Mouse (Mus musculus) myocyte (in vitro differentiated cells): ENCODE results near the gene Elavl2. TPM values are rescaled to one million over a fixed set of nuclear protein-coding genes. Genes with fewer than 3 reads are reported as not detected.
"Not testable (repeated sequence)": the region's sequence is repeated elsewhere in the genome, so short reads cannot be mapped to it uniquely, and the experiment has no call there.

Experiments used
- H3K27me3 ChIP-seq: one replicate; pipeline ENCODE4 v1.6.1; 2011; ENCODE audit not compliant: control insufficient read depth, insufficient read depth, insufficient read length
- H3K36me3 ChIP-seq: one replicate; pipeline ENCODE4 v1.6.1; 2011; ENCODE audit not compliant: control insufficient read depth, insufficient read depth
- H3K4me2 ChIP-seq: one replicate; pipeline ENCODE4 v1.6.1; 2011; ENCODE audit warnings: low read depth, control low read depth
- H3K4me3 ChIP-seq: one replicate; pipeline ENCODE4 v1.5.1; 2011; ENCODE audit warnings: mild to moderate bottlenecking, control low read depth, moderate library complexity
- H3K79me2 ChIP-seq: one replicate; pipeline ENCODE4 v1.6.1; 2011; ENCODE audit not compliant: control insufficient read depth, insufficient read depth
- H3ac ChIP-seq: one replicate; pipeline ENCODE4 v1.6.1; 2011; ENCODE audit not compliant: control insufficient read depth, insufficient read length
- CEBPB ChIP-seq: IDR thresholded peaks from 2 replicates; pipeline ENCODE4 v1.6.1; 2011; ENCODE audit warnings: mild to moderate bottlenecking, moderate library complexity; ENCODE audit not compliant: poor library complexity, insufficient read depth, severe bottlenecking
- E2F4 ChIP-seq: IDR thresholded peaks from one replicate; pipeline ENCODE4 v1.6.1; 2011; ENCODE audit warnings: mild to moderate bottlenecking, control low read depth, moderate library complexity; ENCODE audit not compliant: insufficient read depth
- MAX ChIP-seq: IDR thresholded peaks from one replicate; pipeline ENCODE4 v1.6.1; 2011; ENCODE audit warnings: low read depth, mild to moderate bottlenecking, control low read depth
- MYOD1 ChIP-seq, 3 experiments: IDR thresholded peaks; one replicate each; pipeline ENCODE4 v1.6.1; 2011; ENCODE audit warnings: control low read depth in 2 of 3, low read depth in 2 of 3, mild to moderate bottlenecking in 2 of 3, moderate library complexity in 1 of 3; ENCODE audit not compliant: insufficient read length in 2 of 3, control insufficient read depth in 1 of 3
- MYOG ChIP-seq, 3 experiments: IDR thresholded peaks; one replicate each; pipeline ENCODE4 v1.6.1; 2011; ENCODE audit warnings: control low read depth in 2 of 3, low read depth in 2 of 3, mild to moderate bottlenecking in 2 of 3; ENCODE audit not compliant: insufficient read length in 2 of 3, control insufficient read depth in 1 of 3, insufficient read depth in 1 of 3
- POLR2A ChIP-seq: IDR thresholded peaks from one replicate; pipeline ENCODE4 v1.6.1; 2011; ENCODE audit warnings: low read depth, mild to moderate bottlenecking, control low read depth, moderate library complexity; ENCODE audit not compliant: insufficient read length
- POLR2AphosphoS2 ChIP-seq: IDR thresholded peaks from one replicate; pipeline ENCODE4 v1.6.1; 2011; ENCODE audit warnings: low read depth, control low read depth; ENCODE audit not compliant: insufficient read length
- REST ChIP-seq: IDR thresholded peaks from one replicate; pipeline ENCODE4 v1.6.1; 2011; ENCODE audit warnings: mild to moderate bottlenecking, control low read depth, moderate library complexity; ENCODE audit not compliant: insufficient read depth, insufficient read length
- SRF ChIP-seq: IDR thresholded peaks from one replicate; pipeline ENCODE4 v1.6.1; 2011; ENCODE audit warnings: low read depth; ENCODE audit not compliant: control insufficient read depth, insufficient read length
- TCF12 ChIP-seq: IDR thresholded peaks from one replicate; pipeline ENCODE4 v1.6.1; 2011; ENCODE audit warnings: mild to moderate bottlenecking, control low read depth; ENCODE audit not compliant: poor library complexity, insufficient read depth, severe bottlenecking
- TCF3 ChIP-seq: IDR thresholded peaks from one replicate; pipeline ENCODE4 v1.6.1; 2011; ENCODE audit warnings: low read depth, control low read depth; ENCODE audit not compliant: insufficient read length
- USF1 ChIP-seq: IDR thresholded peaks from one replicate; pipeline ENCODE4 v1.6.1; 2011; ENCODE audit warnings: low read depth, mild to moderate bottlenecking, control low read depth, moderate library complexity
- polyA plus RNA-seq: library from polyadenylated mRNA; unstranded; fragments of >200 nt; fragmentation: generic; extraction: Trizol; gene quantifications from one replicate; pipeline ENCODE4 v1.2.1, GENCODE M21; 2012; ENCODE audit warnings: missing spikeins

Elavl2 gene
- polyA plus RNA-seq, 1 experiment = 0.12 TPM

- no peak overlapping the region for H3K4me2 ChIP-seq
- H3K79me2 ChIP-seq = no peaks in the 10 kb centered on the region
- H3K27me3 ChIP-seq = no peaks in the 10 kb centered on the region
- TF ChIP-seq MAX = no peak
- no peak for TF ChIP-seq POLR2AphosphoS2
- no peak for TF ChIP-seq POLR2A
- TF ChIP-seq SRF = no peak
- no peak for TF ChIP-seq MYOG (IDR thresholded peaks at IDR 0.05; ENCODE audit: control insufficient read depth in 1 of 3, insufficient read depth in 1 of 3, insufficient read length in 2 of 3, low read depth in 2 of 3)
- TF ChIP-seq MYOD1 (IDR thresholded peaks at IDR 0.05; ENCODE audit: control insufficient read depth in 1 of 3, insufficient read length in 2 of 3, low read depth in 2 of 3) = no peak
- H3K36me3 ChIP-seq = no peaks in the 10 kb centered on the region
- H3ac ChIP-seq = no peak overlapping the region
- no peak overlapping the region for H3K4me3 ChIP-seq
Observed at GRCm38 (mm10) chr4:91262839-91263238, 137.7 kb downstream of the Elavl2 start.

- no peak overlapping the region for H3ac ChIP-seq
- TF ChIP-seq POLR2AphosphoS2 (no peak), TCF3 (no peak), MYOD1 (IDR thresholded peaks at IDR 0.05; ENCODE audit: control insufficient read depth in 1 of 3, insufficient read length in 2 of 3, low read depth in 2 of 3) (no peak), SRF (no peak), CEBPB (no peak), USF1 (no peak)
- no peak overlapping the region for H3K4me2 ChIP-seq
- H3K79me2 ChIP-seq = no peaks in the 10 kb centered on the region
- H3K4me3 ChIP-seq = no peak overlapping the region
- no peaks in the 10 kb centered on the region for H3K36me3 ChIP-seq
- H3K27me3 ChIP-seq = no peaks in the 10 kb centered on the region
Observed at GRCm38 (mm10) chr4:91260622-91261021, 140.0 kb downstream of the Elavl2 start.

- H3ac ChIP-seq = no peak overlapping the region
- H3K36me3 ChIP-seq = no peaks in the 10 kb centered on the region
- no peak overlapping the region for H3K4me2 ChIP-seq
- TF ChIP-seq E2F4 = no peak
- no peak for TF ChIP-seq POLR2AphosphoS2
- no peak for TF ChIP-seq USF1
- TF ChIP-seq TCF12 = no peak
- no peak for TF ChIP-seq REST
- no peak for TF ChIP-seq POLR2A
- no peak for TF ChIP-seq SRF
- no peak for TF ChIP-seq CEBPB
- no peak for TF ChIP-seq MAX
- no peaks in the 10 kb centered on the region for H3K79me2 ChIP-seq
- H3K27me3 ChIP-seq = no peaks in the 10 kb centered on the region
- no peak overlapping the region for H3K4me3 ChIP-seq
Observed at GRCm38 (mm10) chr4:91248650-91249049, 151.9 kb downstream of the Elavl2 start.

GRCm38 (mm10) chr4:91245136-91245535 is 155.4 kb downstream of the Elavl2 start:
- H3K79me2 ChIP-seq, H3K36me3 ChIP-seq, H3K27me3 ChIP-seq, H3K4me2 ChIP-seq, H3ac ChIP-seq, H3K4me3 ChIP-seq: not testable (repeated sequence)

DNA sequence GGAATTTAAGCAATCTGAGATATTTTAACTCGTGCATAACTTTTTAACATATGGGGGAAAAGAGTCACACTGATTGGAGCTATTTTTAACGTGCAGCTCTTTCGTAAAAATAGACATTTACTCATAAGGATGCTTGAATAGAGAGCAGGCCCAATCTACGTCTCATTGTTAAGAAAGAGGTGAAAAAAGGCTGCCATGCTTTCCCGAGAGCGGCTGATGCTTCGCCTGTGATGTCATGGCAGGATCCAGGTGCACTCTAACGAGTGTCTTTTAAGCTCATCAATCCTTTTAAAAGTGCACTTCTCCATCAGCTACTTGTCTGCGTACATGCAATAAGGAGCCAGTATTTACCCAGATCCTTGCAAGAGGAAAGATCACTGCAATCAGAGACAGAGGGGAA is 156.0 kb downstream of the Elavl2 start:
- H3ac ChIP-seq = no peak overlapping the region
- TF ChIP-seq MYOD1 (IDR thresholded peaks at IDR 0.05; ENCODE audit: control insufficient read depth in 1 of 3, insufficient read length in 2 of 3, low read depth in 2 of 3) = no peak
- TF ChIP-seq TCF3 = no peak
- no peak for TF ChIP-seq POLR2AphosphoS2
- no peak for TF ChIP-seq E2F4
- no peak for TF ChIP-seq MAX
- TF ChIP-seq POLR2A = no peak
- TF ChIP-seq SRF = no peak
- no peak for TF ChIP-seq MYOG (IDR thresholded peaks at IDR 0.05; ENCODE audit: control insufficient read depth in 1 of 3, insufficient read depth in 1 of 3, insufficient read length in 2 of 3, low read depth in 2 of 3)
- no peak for TF ChIP-seq USF1
- TF ChIP-seq REST = no peak
- TF ChIP-seq TCF12 = no peak
- TF ChIP-seq CEBPB = no peak
- H3K36me3 ChIP-seq = no peaks in the 10 kb centered on the region
- H3K4me3 ChIP-seq = no peak overlapping the region
- H3K79me2 ChIP-seq = no peaks in the 10 kb centered on the region
- no peak overlapping the region for H3K4me2 ChIP-seq
- no peaks in the 10 kb centered on the region for H3K27me3 ChIP-seq

DNA sequence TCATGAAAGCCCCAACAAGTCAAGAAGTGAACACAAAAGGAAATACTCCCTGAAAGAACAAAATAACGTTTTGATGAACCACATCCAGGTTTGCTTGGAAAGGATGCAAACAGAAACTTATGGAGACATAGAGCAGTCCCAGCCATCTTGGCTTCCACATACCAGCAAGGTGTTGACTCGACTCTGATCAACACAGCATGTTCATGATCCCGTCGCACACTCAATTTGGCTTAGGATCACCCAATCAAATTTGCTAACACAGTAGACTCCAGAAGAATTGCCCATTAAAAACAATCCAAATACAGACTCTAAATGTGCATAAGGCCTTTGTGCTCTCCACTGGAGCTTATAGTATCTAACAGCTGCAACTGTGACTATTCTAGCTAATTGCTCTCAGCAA is 156.7 kb downstream of the Elavl2 start:
- H3ac ChIP-seq = no peak overlapping the region
- H3K79me2 ChIP-seq = no peaks in the 10 kb centered on the region
- H3K36me3 ChIP-seq = no peaks in the 10 kb centered on the region
- H3K27me3 ChIP-seq = no peaks in the 10 kb centered on the region
- no peak for TF ChIP-seq MYOD1 (IDR thresholded peaks at IDR 0.05; ENCODE audit: control insufficient read depth in 1 of 3, insufficient read length in 2 of 3, low read depth in 2 of 3)
- TF ChIP-seq USF1 = no peak
- TF ChIP-seq REST = no peak
- no peak for TF ChIP-seq POLR2AphosphoS2
- TF ChIP-seq TCF12 = no peak
- no peak for TF ChIP-seq SRF
- no peak for TF ChIP-seq TCF3
- no peak for TF ChIP-seq E2F4
- no peak for TF ChIP-seq POLR2A
- TF ChIP-seq MAX = no peak
- no peak for TF ChIP-seq MYOG (IDR thresholded peaks at IDR 0.05; ENCODE audit: control insufficient read depth in 1 of 3, insufficient read depth in 1 of 3, insufficient read length in 2 of 3, low read depth in 2 of 3)
- no peak for TF ChIP-seq CEBPB
- H3K4me2 ChIP-seq = no peak overlapping the region
- H3K4me3 ChIP-seq = no peak overlapping the region
